Mouse (Mus musculus): ENCODE data around the gene Dnajc19.
"Not testable (repeated sequence)": the region's sequence is repeated elsewhere in the genome, so short reads cannot be mapped to it uniquely, and the experiment has no call there.

The Dnajc19 gene

GRCm38 (mm10) chr3:34080900-34081662, at the start of gene Dnajc19:
Dnajc19 (minus strand) TSS chr3:34081321.
- DNase-seq (ENCODE audit: low read depth, low spot score): peak; percentile 95

- no peak for DNase-seq (ENCODE audit: low read depth, low spot score)
Measured at GRCm38 (mm10) chr3:34129957-34130356, 48.8 kb upstream of the Dnajc19 start.

- DNase-seq (ENCODE audit: low read depth, low spot score): no peak
Measured at GRCm38 (mm10) chr3:34121311-34121710, 40.2 kb upstream of the Dnajc19 start.

GRCm38 (mm10) chr3:34120791-34121190, 39.7 kb upstream of the Dnajc19 start:
- no peak for DNase-seq (ENCODE audit: low read depth, low spot score)

GRCm38 (mm10) chr3:34119869-34120268, 38.7 kb upstream of the Dnajc19 start:
- DNase-seq (ENCODE audit: low read depth, low spot score): no peak

GRCm38 (mm10) chr3:34115806-34116205, 34.7 kb upstream of the Dnajc19 start:
- no peak for DNase-seq (ENCODE audit: low read depth, low spot score)

GRCm38 (mm10) chr3:34111941-34112685, 31.0 kb upstream of the Dnajc19 start:
- DNase-seq (ENCODE audit: low read depth, low spot score): no peak

- no peak for DNase-seq (ENCODE audit: low read depth, low spot score)
Measured at GRCm38 (mm10) chr3:34107631-34108030, 26.5 kb upstream of the Dnajc19 start.

GRCm38 (mm10) chr3:34106421-34106820, 25.3 kb upstream of the Dnajc19 start:
- peak; percentile 44 for DNase-seq (ENCODE audit: low read depth, low spot score)

- DNase-seq (ENCODE audit: low read depth, low spot score): no peak
Measured at GRCm38 (mm10) chr3:34103902-34104672, 23.0 kb upstream of the Dnajc19 start.

GRCm38 (mm10) chr3:34102891-34103290, 21.8 kb upstream of the Dnajc19 start:
- DNase-seq (ENCODE audit: low read depth, low spot score): no peak

- DNase-seq (ENCODE audit: low read depth, low spot score): no peak
Measured at GRCm38 (mm10) chr3:34083655-34084054, 2.5 kb upstream of the Dnajc19 start.

- no peak for DNase-seq (ENCODE audit: low read depth, low spot score)
Measured at GRCm38 (mm10) chr3:34081929-34082328, 808 bp upstream of the Dnajc19 start.

- DNase-seq (ENCODE audit: low read depth, low spot score): no peak
Measured at GRCm38 (mm10) chr3:34076058-34076759, 4.9 kb downstream of the Dnajc19 start.

GRCm38 (mm10) chr3:34072726-34073125, 8.4 kb downstream of the Dnajc19 start:
- no peak for DNase-seq (ENCODE audit: low read depth, low spot score)

GRCm38 (mm10) chr3:34068943-34069342, 12.2 kb downstream of the Dnajc19 start:
- DNase-seq (ENCODE audit: low read depth, low spot score): not testable (repeated sequence)

- no peak for DNase-seq (ENCODE audit: low read depth, low spot score)
Measured at GRCm38 (mm10) chr3:34062352-34062751, 18.8 kb downstream of the Dnajc19 start.

GRCm38 (mm10) chr3:34041990-34042389, 39.1 kb downstream of the Dnajc19 start:
- DNase-seq (ENCODE audit: low read depth, low spot score): no peak

GRCm38 (mm10) chr3:34035706-34036105, 45.4 kb downstream of the Dnajc19 start:
- DNase-seq (ENCODE audit: low read depth, low spot score): no peak

GRCm38 (mm10) chr3:34034803-34035202, 46.3 kb downstream of the Dnajc19 start:
- DNase-seq (ENCODE audit: low read depth, low spot score): peak; percentile 56

GRCm38 (mm10) chr3:34033720-34034364, 47.3 kb downstream of the Dnajc19 start:
- DNase-seq (ENCODE audit: low read depth, low spot score): peak; percentile 64

Data from A20 (cell line).